Mouse (Mus musculus) hindbrain, embryonic 11.5 days (tissue): ENCODE measurements around the gene Klrb1c. TPM values are rescaled to one million over a fixed set of nuclear protein-coding genes. Genes with fewer than 3 reads are reported as not detected.
"Not testable (repeated sequence)": the region's sequence is repeated elsewhere in the genome, so short reads cannot be mapped to it uniquely, and the experiment has no call there.

ENCODE experiments used
- ATAC-seq: fragments of 200-750 bp; cut with Nextera tagmentation; 2 replicates; pipeline ENCODE4 v1.8.0; 2017; ENCODE audit warnings: mild to moderate bottlenecking, moderate TSS enrichment, moderate library complexity; ENCODE audit not compliant: low FRiP score
- DNase-seq: peaks from one replicate; pipeline ENCODE4 v3.0.0-alpha.2; 2015; ENCODE audit warnings: low spot score
- H3K27ac ChIP-seq: fragments of 300-500 bp; sonication (generic); 2 replicates; pipeline ENCODE4 v1.5.1; 2014; ENCODE audit warnings: mild to moderate bottlenecking, low read depth, low read length
- H3K27me3 ChIP-seq: fragments of 300-500 bp; sonication (generic); 2 replicates; pipeline ENCODE4 v1.6.1; 2014; ENCODE audit warnings: mild to moderate bottlenecking, low read length, moderate library complexity, mixed read lengths; ENCODE audit not compliant: control insufficient read depth, insufficient read depth
- H3K36me3 ChIP-seq: fragments of 300-500 bp; sonication (generic); 2 replicates; pipeline ENCODE4 v1.6.1; 2014; ENCODE audit warnings: mild to moderate bottlenecking, low read length, moderate library complexity, mixed read lengths; ENCODE audit not compliant: control insufficient read depth, insufficient read depth
- H3K4me1 ChIP-seq: fragments of 300-500 bp; sonication (generic); replicated peaks from 2 replicates; pipeline ENCODE4 v1.6.1; 2014; ENCODE audit warnings: low read length, mixed read lengths; ENCODE audit not compliant: control insufficient read depth, insufficient read depth
- H3K4me2 ChIP-seq: fragments of 300-500 bp; sonication (generic); replicated peaks from 2 replicates; pipeline ENCODE4 v1.6.1; 2014; ENCODE audit warnings: mild to moderate bottlenecking, low read depth, low read length
- H3K4me3 ChIP-seq: fragments of 300-500 bp; sonication (generic); 2 replicates; pipeline ENCODE4 v1.5.1; 2014; ENCODE audit warnings: low read depth, low read length
- H3K9ac ChIP-seq: fragments of 300-500 bp; sonication (generic); 2 replicates; pipeline ENCODE4 v1.6.1; 2014; ENCODE audit warnings: low read depth, low read length
- H3K9me3 ChIP-seq: fragments of 300-500 bp; sonication (generic); 2 replicates; pipeline ENCODE4 v1.6.1; 2016; ENCODE audit warnings: low read length; ENCODE audit not compliant: control insufficient read depth
- WGBS: fragments of 180-500 bp; shearing (Covaris S2); extraction: QIAGEN DNeasy Blood & Tissue Kit; methylation state at CpG from one replicate; pipeline ENCODE4 v1.1.7; 2014; 5-methylcytosine and 5-hydroxymethylcytosine counted together
- polyA plus RNA-seq: library from polyadenylated mRNA; unstranded; fragments of >200 nt; fragmentation: Nextera tagmentation; extraction: Ambion mirVana; gene quantifications from 2 replicates; pipeline ENCODE4 v1.2.1, GENCODE M21; 2014

Gene Klrb1c
- polyA plus RNA-seq, 1 experiment from 2014 or later: not detected

DNA sequence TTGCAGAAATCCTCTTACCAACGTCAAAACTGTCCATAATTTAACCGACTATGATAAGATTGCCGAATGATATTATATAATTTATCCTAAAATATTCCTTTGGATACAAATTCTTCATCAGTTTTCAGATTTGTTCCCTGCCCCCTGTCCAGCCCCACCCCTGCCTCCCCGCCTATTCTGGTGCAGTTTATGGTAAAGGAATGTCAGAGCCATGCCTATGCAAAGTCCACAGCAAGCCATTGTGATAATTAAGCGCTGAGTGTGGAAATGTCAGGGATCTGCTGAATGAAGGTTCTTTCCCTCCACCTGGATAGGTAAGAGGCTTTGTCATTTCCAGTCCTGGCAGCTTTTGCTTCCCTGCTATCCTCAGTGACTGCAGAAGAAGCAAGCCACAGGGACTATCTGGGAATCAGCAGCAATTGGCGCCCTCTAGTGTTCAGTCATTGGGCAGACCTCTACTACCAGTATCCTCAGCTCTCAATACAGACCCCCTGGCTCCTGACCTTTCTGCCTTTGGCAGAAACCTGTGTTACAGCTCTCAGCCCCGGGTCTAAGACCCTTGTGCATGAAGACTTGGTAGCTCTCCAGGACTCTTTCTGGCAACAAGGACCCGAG lies 35.3 kb downstream of the Klrb1c start:
- WGBS: 48% methylated on average over 7 of the region's 8 CpGs
- DNase-seq (peak; percentile 79), ATAC-seq (peak; percentile 94)
- H3K4me1 ChIP-seq, H3K36me3 ChIP-seq, H3K4me2 ChIP-seq, H3K4me3 ChIP-seq, H3K27ac ChIP-seq, H3K27me3 ChIP-seq, H3K9ac ChIP-seq, H3K9me3 ChIP-seq: not testable (repeated sequence)

DNA sequence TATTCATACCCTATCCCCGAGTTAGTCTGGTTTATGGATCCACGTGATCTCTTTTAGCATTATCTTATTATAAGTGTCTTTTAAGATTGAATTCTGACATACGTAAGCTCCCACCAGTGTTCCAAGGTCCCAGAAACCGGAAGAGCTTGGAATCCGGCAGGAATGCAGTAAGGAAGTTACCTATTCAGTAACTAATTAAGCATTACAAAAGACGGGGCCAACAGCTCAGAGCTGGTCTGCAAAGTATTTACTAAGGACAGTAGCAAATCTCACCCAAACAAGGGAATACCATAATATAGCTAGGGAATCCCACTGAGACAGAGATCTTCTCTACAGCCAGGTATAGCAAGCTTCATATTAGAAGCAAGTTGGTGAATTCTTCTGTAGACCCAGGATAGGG lies 42.0 kb downstream of the Klrb1c start:
- not testable (repeated sequence) for H3K27me3 ChIP-seq, H3K9me3 ChIP-seq, H3K4me1 ChIP-seq, H3K4me3 ChIP-seq, H3K9ac ChIP-seq, H3K4me2 ChIP-seq, ATAC-seq, H3K27ac ChIP-seq, H3K36me3 ChIP-seq, DNase-seq
- WGBS: 75% methylated on average over 6 of the region's 6 CpGs

DNA sequence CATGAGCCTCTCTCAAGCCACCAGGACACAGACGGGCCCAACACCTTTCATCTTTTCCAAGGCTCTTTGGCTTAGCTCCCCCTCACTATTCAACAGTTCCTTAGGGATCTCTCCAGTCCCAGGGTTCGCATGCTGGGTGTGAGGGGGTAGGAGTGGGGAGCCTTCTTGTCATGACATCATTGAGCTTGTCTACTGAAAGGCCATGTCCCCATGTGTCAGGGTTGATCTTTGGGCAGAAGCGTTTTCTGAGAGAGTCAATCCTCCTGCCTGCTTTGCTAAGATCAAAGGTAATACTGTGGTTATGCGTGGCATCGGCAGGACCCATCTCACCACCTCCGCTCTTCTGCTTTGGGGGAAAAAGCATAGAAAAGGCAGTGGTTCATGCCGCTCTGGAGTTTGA lies 51.6 kb downstream of the Klrb1c start:
- 85% methylated on average over 7 of the region's 7 CpGs for WGBS
- Histone ChIP-seq H3K27ac (no peak overlapping the region), H3K9ac (no peak overlapping the region), H3K4me3 (no peak overlapping the region), H3K27me3 (no peaks in the 10 kb centered on the region), H3K9me3 (no peaks in the 10 kb centered on the region), H3K36me3 (no peaks in the 10 kb centered on the region), H3K4me1 (no peaks in the 10 kb centered on the region), H3K4me2 (no peak overlapping the region)
- ATAC-seq: no peak
- DNase-seq: no peak

DNA sequence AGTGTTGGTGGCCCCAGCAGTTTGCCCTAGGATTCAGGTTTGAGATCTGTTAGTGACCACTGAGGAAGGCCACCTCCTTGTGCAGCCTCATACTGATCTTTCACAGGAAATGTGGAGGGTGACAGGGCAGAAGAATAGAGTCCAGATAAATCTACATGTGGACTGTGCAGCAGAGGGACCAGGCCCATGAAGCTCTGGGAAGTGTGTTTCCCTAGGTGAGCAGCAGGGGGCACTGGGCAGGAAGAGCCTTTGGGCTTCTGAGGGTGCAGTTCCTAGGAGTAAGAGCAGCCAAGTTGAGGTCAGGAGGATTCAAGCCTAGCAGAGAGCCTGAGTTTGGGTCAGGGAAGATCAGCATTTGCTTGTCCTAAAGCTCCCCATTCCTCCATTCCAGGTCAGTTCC lies 52.9 kb downstream of the Klrb1c start:
- H3K36me3 ChIP-seq: no peaks in the 10 kb centered on the region
- H3K4me1 ChIP-seq: no peaks in the 10 kb centered on the region
- H3K4me3 ChIP-seq: no peak overlapping the region
- no peaks in the 10 kb centered on the region for H3K9me3 ChIP-seq
- no peak overlapping the region for H3K4me2 ChIP-seq
- DNase-seq: peak; percentile 5
- H3K27ac ChIP-seq: no peak overlapping the region
- no peak for ATAC-seq
- H3K9ac ChIP-seq: no peak overlapping the region
- no peaks in the 10 kb centered on the region for H3K27me3 ChIP-seq

DNA sequence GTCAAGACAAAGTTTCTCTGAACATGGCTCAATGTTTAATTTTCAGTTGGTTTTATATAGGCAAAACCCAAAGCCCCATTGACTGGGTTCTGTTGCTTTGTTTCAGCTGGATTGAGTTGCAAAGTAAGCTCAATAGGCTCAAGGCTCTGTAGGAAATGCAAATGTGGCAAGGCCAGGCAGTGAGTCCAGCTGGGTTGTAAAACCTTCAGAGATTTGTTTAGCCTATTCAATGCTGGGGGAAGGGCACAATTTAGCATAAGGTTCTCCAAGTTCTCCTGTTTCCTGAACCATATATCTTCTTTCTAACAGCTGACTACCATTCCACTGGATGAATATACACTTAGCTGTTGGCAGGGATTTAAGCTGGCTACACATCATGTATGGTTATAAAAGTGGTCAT lies 54.1 kb downstream of the Klrb1c start:
- H3K9ac ChIP-seq: no peak overlapping the region
- H3K27ac ChIP-seq: no peak overlapping the region
- no peaks in the 10 kb centered on the region for H3K4me1 ChIP-seq
- no peak for DNase-seq
- no peaks in the 10 kb centered on the region for H3K27me3 ChIP-seq
- H3K9me3 ChIP-seq: no peaks in the 10 kb centered on the region
- no peaks in the 10 kb centered on the region for H3K36me3 ChIP-seq
- H3K4me2 ChIP-seq: no peak overlapping the region
- no peak for ATAC-seq
- H3K4me3 ChIP-seq: no peak overlapping the region

DNA sequence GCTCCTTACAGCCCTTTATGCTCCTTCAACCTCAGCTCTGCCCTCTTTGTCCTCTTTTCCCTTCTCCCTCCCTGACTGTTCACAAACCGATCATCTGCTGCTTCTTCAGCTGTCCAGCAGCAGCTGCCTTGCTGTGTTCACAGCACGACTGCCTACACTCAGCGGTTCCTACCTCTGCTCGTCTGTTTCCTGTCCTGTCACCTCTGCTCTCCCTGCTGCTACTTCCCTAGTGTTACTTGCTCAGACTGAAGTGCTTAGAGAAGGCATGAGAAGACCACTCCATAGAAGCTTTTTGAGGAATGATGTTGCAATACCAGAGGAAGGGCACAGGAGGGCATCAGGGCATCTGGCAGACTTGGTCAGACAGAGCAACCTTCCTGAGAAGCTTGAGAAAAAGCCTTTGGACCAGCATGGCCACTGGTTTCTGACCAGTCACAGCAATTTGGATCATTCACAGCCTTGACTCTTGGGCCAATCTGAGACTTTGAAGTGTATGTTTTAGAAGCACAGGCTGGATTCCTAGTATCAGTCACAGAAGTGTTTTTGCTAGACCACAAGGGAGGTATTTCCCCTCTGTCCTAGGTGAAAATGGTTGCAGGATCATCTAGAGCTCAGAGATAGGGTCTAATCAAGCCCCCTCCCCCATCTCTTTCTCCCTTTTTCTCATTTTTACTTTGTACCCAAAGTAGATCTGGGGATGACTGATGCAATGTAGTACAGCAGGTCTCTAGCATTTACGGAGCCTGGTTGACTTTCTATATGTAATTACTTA lies 54.9 kb downstream of the Klrb1c start:
- Histone ChIP-seq H3K4me1 (no peaks in the 10 kb centered on the region), H3K4me2 (no peak overlapping the region), H3K9me3 (no peaks in the 10 kb centered on the region), H3K27ac (no peak overlapping the region), H3K36me3 (no peaks in the 10 kb centered on the region), H3K4me3 (no peak overlapping the region), H3K9ac (no peak overlapping the region), H3K27me3 (no peaks in the 10 kb centered on the region)
- no peak for ATAC-seq
- WGBS: 71% methylated on average over 5 of the region's 5 CpGs
- no peak for DNase-seq

DNA sequence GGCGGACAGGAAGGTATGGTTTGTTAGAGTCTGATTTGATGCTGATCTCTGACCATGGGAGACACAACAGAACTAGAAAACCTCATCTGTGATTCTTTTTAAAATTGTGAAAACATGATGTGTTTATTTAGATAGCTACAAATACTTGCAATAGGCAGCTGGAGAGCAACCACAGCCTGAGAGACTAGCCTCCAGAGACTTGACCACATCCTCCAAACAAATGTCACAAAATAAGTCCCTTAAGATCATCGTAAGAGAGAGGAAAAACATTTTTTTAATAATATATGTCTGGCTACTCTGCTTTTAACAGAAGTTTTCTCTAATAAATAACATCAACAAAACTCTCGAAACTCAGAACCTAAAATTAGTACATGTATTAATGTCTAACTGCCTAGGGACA lies 57.0 kb downstream of the Klrb1c start:
- 86% methylated on average over 3 of the region's 3 CpGs for whole genome bisulfite sequencing
- no peak overlapping the region for H3K9ac ChIP-seq
- no peak overlapping the region for H3K27ac ChIP-seq
- no peak overlapping the region for H3K4me3 ChIP-seq
- no peak for ATAC-seq
- H3K4me1 ChIP-seq: no peaks in the 10 kb centered on the region
- H3K4me2 ChIP-seq: no peak overlapping the region
- DNase-seq: no peak
- no peaks in the 10 kb centered on the region for H3K36me3 ChIP-seq
- no peaks in the 10 kb centered on the region for H3K27me3 ChIP-seq
- no peaks in the 10 kb centered on the region for H3K9me3 ChIP-seq

Other genes with a start within 250 kb of the Klrb1c start
- not detected in 2 replicates for gene A2ml1, start 207.6 kb downstream of the Klrb1c start, polyA plus RNA-seq
- not detected in 2 replicates for gene Klrb1a, start 165.7 kb downstream of the Klrb1c start, polyA plus RNA-seq
- not detected in 2 replicates for gene Clec2h, start 126.8 kb downstream of the Klrb1c start, polyA plus RNA-seq
- not detected in 2 replicates for gene Klrb1, start 66.2 kb downstream of the Klrb1c start, polyA plus RNA-seq
- not detected in 2 replicates for gene Gm44511, start 37.1 kb upstream of the Klrb1c start, polyA plus RNA-seq
- not detected in 2 replicates for gene Klrb1b, start 37.1 kb upstream of the Klrb1c start, polyA plus RNA-seq
- gene Clec2i, start 98.4 kb upstream of the Klrb1c start, polyA plus RNA-seq: 0.08 TPM in 1 of 2 replicates, not detected in the other
- 0.77 and 0.80 TPM in 2 replicates for gene BC035044, start 101.9 kb upstream of the Klrb1c start, polyA plus RNA-seq
- not detected in 2 replicates for gene Clec2g, start 145.2 kb upstream of the Klrb1c start, polyA plus RNA-seq